Mouse (Mus musculus) intestine, embryonic 14.5 days (tissue): ENCODE data around the gene Mindy4. TPM values are rescaled to one million over a fixed set of nuclear protein-coding genes. Genes with fewer than 3 reads are reported as not detected.

Experiments
- ATAC-seq: fragments of 200-750 bp; cut with Nextera tagmentation; replicated peaks from 2 replicates; pipeline ENCODE4 v1.8.0; 2017; ENCODE audit warnings: low read depth, moderate number of reproducible peaks, moderate TSS enrichment, moderate library complexity; ENCODE audit not compliant: low FRiP score, low TSS enrichment
- DNase-seq: peaks from one replicate; pipeline ENCODE4 v3.0.0-alpha.2; 2018; ENCODE audit warnings: low spot score
- H3K27ac ChIP-seq: fragments of 300-500 bp; sonication (generic); 2 replicates; pipeline ENCODE4 v1.5.1; 2014; ENCODE audit warnings: low read depth, mild to moderate bottlenecking, control low read depth
- H3K27me3 ChIP-seq: fragments of 300-500 bp; sonication (generic); replicated peaks from 2 replicates; pipeline ENCODE4 v1.6.1; 2014; ENCODE audit warnings: low read length, control low read depth; ENCODE audit not compliant: control insufficient read depth, insufficient read depth
- H3K36me3 ChIP-seq: fragments of 300-500 bp; sonication (generic); 2 replicates; pipeline ENCODE4 v1.6.1; 2014; ENCODE audit warnings: low read length, control low read depth; ENCODE audit not compliant: control insufficient read depth, insufficient read depth
- H3K4me1 ChIP-seq: fragments of 300-500 bp; sonication (generic); replicated peaks from 2 replicates; pipeline ENCODE4 v1.6.1; 2014; ENCODE audit warnings: low read length, control low read depth, mixed read lengths; ENCODE audit not compliant: control insufficient read depth, insufficient read depth
- H3K4me2 ChIP-seq: fragments of 300-500 bp; sonication (generic); 2 replicates; pipeline ENCODE4 v1.6.1; 2014; ENCODE audit warnings: low read length
- H3K4me3 ChIP-seq: fragments of 300-500 bp; sonication (generic); 2 replicates; pipeline ENCODE4 v1.5.1; 2014; ENCODE audit warnings: low read depth, low read length, control low read depth, mixed read lengths
- H3K9ac ChIP-seq: fragments of 300-500 bp; sonication (generic); 2 replicates; pipeline ENCODE4 v1.6.1; 2014; ENCODE audit warnings: mild to moderate bottlenecking, low read length
- H3K9me3 ChIP-seq: fragments of 300-500 bp; sonication (generic); 2 replicates; pipeline ENCODE4 v1.6.1; 2016; ENCODE audit warnings: low read length, control low read depth; ENCODE audit not compliant: control insufficient read depth
- WGBS: fragments of 180-500 bp; shearing (Covaris S2); extraction: QIAGEN DNeasy Blood & Tissue Kit; methylation state at CpG from one replicate; pipeline ENCODE4 v1.1.7; 2014; 5-methylcytosine and 5-hydroxymethylcytosine counted together
- polyA plus RNA-seq: library from polyadenylated mRNA; unstranded; fragments of >200 nt; fragmentation: Nextera tagmentation; extraction: Ambion mirVana; gene quantifications from 2 replicates; pipeline ENCODE4 v1.2.1, GENCODE M21; 2014

The Mindy4 gene
- polyA plus RNA-seq, 1 experiment from 2014 or later: 10.9 TPM

DNA sequence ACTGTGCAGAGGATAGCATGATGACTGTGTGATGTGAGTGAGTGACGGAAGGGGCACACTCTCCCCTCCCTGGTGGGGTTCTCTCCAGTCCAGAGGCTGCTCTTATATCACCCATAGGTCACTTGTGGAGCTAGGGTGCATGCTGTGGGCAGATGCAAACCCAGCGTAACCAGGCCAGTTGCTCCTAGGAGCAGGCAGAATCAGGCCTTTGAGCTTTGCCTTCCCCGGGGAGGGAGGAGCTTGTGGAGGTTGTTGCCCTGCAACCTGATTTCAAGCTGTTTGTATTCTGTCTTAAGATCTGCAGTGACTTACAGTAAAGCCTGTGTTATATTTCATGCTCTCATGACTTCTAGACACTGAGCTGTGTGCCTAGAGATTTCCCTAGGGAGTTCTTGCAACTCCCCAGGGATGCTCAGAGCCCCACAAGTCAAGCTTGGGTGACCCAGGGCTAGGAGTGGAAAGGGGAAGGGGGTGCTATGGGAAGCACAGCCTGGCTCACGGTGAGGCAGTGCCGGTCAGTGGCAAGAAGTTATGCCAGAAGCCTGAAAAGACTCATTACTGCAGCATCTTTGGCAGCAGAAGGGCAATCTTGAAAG is 84.9 kb downstream of the Mindy4 start:
- Histone ChIP-seq H3K36me3 (no peaks in the 10 kb centered on the region), H3K4me3 (no peak overlapping the region), H3K9ac (no peak overlapping the region), H3K4me1 (no peaks in the 10 kb centered on the region), H3K27me3 (no peaks in the 10 kb centered on the region), H3K4me2 (no peak overlapping the region), H3K27ac (no peak overlapping the region), H3K9me3 (no peaks in the 10 kb centered on the region)
- DNase-seq (no peak), ATAC-seq (no peak)
- WGBS: 88% methylated on average over 5 of the region's 5 CpGs

DNA sequence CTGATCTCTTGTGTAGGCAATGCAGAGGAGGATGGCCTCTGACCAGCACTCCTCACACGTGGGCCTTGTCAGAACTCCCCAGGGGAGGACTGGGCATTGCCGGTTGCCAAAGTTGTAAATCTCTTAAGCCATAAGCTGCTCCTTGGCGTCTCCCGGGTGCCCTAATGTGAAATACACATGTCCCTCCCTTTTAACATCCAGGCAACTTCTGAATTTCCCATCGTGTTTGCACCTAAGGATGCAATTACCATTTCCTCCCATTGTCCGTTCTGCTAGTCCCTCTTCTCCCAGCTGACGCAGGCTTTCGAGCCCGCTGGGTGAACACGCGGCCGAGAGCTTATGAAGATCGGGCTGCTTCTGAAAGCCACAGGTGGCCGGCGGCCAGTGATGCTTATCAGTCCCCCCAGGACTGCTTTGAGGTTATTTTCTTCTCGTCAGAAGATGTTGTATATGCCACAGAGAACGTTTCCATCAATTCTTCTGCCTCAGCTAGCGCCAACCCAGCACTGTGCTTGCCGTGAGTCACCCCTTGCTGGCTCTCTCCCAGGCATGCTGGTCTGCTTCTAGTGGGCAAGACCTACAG is 91.5 kb downstream of the Mindy4 start:
- Histone ChIP-seq H3K27me3 (no peaks in the 10 kb centered on the region), H3K4me2 (no peak overlapping the region), H3K9me3 (no peaks in the 10 kb centered on the region), H3K9ac (no peak overlapping the region), H3K4me1 (no peaks in the 10 kb centered on the region), H3K4me3 (no peak overlapping the region), H3K36me3 (0 out of 2 replicates have a peak, but pooled peaks cover 12% of the 10 kb centered on the region), H3K27ac (no peak overlapping the region)
- DNase-seq: no peak
- ATAC-seq: no peak
- WGBS: 57% methylated on average over 19 of the region's 19 CpGs

DNA sequence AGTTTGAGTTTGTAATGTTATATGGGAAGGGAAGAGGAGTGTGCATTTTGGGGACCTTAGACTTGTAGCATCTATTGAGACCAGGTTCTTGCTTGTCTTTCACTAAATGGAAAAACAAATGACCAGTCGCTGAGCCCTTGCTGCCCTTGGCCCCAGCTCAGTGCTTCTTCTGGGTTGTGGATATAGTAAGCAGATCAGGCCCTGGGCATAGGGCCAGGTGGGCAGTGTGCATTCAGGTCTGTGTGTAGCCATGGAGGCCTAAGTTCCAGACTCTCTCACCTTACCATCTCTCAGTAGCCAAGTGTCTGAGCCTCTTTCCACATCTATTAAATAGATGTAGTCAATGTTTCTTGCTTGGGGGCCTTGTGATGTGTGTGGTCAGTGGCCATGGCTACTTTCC is 92.1 kb downstream of the Mindy4 start:
- 0 out of 2 replicates have a peak, but pooled peaks cover 12% of the 10 kb centered on the region for H3K36me3 ChIP-seq
- H3K4me1 ChIP-seq: no peaks in the 10 kb centered on the region
- H3K27me3 ChIP-seq: no peaks in the 10 kb centered on the region
- DNase-seq: no peak
- ATAC-seq: no peak
- H3K4me3 ChIP-seq: no peak overlapping the region
- H3K9ac ChIP-seq: no peak overlapping the region
- WGBS: 81% methylated on average over 1 of the region's 1 CpGs
- no peak overlapping the region for H3K4me2 ChIP-seq
- no peaks in the 10 kb centered on the region for H3K9me3 ChIP-seq
- no peak overlapping the region for H3K27ac ChIP-seq

DNA sequence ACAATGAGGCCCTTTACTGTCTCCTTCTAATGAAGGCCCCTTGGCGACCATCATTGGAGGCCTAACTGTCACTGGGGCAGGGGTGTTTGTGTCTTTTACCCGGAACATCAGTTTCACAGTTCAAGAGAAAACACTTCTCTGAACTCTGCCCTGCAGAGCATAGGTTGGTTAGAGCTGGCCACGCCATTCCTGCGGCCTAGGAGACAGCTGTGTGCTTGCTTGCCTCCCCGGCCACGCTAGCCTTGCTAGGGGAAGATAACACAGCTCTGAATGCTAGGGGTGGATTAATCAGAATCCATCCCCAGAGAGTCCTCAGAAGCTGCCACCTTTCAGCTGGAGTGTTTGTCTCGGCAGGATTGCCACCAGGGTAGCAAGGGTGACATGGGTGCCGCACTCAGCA is 96.3 kb downstream of the Mindy4 start:
- Histone ChIP-seq H3K4me3 (no peak overlapping the region), H3K36me3 (peaks cover 17% of the 10 kb centered on the region; the same call in 1 of the 2 replicates), H3K4me1 (no peaks in the 10 kb centered on the region), H3K27me3 (no peaks in the 10 kb centered on the region), H3K9ac (no peak overlapping the region), H3K27ac (no peak overlapping the region), H3K9me3 (no peaks in the 10 kb centered on the region), H3K4me2 (no peak overlapping the region)
- 81% methylated on average over 8 of the region's 8 CpGs for WGBS
- no peak for ATAC-seq
- no peak for DNase-seq

DNA sequence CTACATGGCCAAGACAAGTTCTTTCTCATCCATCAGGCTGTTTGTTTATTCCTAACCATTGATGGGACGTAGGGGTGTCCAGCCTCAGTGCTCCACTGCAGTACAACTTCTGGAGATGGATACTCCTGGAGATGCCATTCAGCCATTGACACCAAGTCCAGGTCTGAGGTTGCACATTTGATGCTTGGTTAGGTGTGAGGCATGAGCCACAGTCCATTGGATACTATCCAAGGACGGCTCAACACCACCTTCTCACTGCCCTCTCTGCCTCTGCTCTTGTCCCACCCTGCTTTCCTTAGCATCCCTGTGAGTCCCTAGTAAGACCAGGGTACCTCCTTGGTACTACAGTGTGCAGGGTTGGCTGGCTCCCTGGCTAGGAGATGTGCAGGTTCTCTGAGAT is 96.7 kb downstream of the Mindy4 start:
- no peaks in the 10 kb centered on the region for H3K4me1 ChIP-seq
- DNase-seq (no peak), ATAC-seq (no peak)
- no peaks in the 10 kb centered on the region for H3K27me3 ChIP-seq
- H3K36me3 ChIP-seq: peaks cover 17% of the 10 kb centered on the region; the same call in 1 of the 2 replicates
- no peak overlapping the region for H3K9ac ChIP-seq
- H3K9me3 ChIP-seq: no peaks in the 10 kb centered on the region
- no peak overlapping the region for H3K27ac ChIP-seq
- H3K4me2 ChIP-seq: no peak overlapping the region
- 76% methylated on average over 2 of the region's 2 CpGs for WGBS
- no peak overlapping the region for H3K4me3 ChIP-seq

DNA sequence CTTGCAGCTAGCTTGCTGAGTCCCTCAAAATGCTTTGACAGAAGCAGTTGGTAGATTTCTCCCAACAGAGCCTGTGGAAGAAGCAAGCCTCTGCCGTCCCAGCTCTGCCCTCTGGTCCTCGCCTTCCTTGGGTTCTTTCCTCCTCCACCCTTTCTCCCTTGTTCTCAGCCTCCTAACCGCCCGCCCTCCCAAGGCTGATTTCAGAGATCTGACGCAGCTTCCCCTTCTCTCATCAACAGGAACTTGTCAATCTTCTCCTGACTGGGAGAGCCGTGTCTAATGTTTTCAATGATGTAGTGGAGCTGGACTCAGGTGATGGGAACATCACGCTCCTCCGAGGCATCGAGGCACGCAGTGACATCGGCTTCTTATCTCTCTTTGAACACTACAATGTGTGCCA is 97.5 kb downstream of the Mindy4 start:
- Histone ChIP-seq H3K27ac (no peak overlapping the region), H3K9me3 (no peaks in the 10 kb centered on the region), H3K36me3 (peaks cover 15% of the 10 kb centered on the region; the same call in 1 of the 2 replicates), H3K4me1 (no peaks in the 10 kb centered on the region), H3K4me2 (no peak overlapping the region), H3K9ac (no peak overlapping the region), H3K4me3 (no peak overlapping the region), H3K27me3 (no peaks in the 10 kb centered on the region)
- DNase-seq (no peak), ATAC-seq (no peak)
- 88% methylated on average over 11 of the region's 11 CpGs for WGBS

DNA sequence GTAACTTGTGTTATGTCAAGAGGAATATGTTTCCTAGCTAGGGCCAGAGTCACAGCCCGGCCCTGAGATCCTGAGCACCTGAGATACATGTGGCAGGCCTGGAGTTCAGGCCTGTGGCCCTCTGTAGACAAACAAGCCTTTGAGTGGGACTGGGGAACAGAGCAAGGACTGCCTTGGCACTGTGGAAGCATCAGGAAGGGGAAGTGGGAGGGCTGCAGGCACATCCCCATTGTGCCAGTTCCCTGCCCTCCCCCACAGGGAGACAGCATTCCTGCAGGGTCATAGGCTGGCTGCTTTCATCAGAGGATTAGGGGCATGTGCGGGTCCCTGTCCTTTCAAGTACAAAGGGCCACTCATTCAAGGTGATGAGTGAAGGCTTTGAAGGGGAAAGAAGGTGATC is 107.0 kb downstream of the Mindy4 start:
- no peak overlapping the region for H3K27ac ChIP-seq
- ATAC-seq: no peak
- H3K27me3 ChIP-seq: no peaks in the 10 kb centered on the region
- no peaks in the 10 kb centered on the region for H3K9me3 ChIP-seq
- peaks cover 11% of the 10 kb centered on the region for H3K36me3 ChIP-seq
- no peak overlapping the region for H3K9ac ChIP-seq
- no peak overlapping the region for H3K4me3 ChIP-seq
- H3K4me1 ChIP-seq: no peaks in the 10 kb centered on the region
- no peak for DNase-seq
- no peak overlapping the region for H3K4me2 ChIP-seq
- WGBS: 51% methylated on average over 2 of the region's 2 CpGs

DNA sequence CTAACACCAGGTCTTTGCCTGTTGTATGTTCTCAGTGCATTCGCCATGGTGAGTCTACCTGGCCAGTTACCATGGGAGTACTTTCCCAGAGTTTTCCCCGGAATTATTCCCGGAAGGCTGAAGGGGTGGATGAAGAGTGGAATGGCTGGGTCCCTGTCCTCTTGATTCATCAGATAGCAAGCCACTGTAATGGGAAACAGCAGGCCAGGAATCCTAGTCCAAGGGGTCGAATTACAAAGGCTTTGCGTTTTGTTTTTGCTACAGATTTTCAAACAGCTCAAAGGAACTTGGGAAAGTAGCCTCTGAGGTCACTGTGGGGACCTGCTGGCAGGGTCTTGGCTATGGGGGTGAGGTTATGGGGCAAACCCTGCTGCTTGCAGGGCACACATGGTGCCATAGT is 108.8 kb downstream of the Mindy4 start:
- 46% methylated on average over 5 of the region's 5 CpGs for WGBS
- H3K4me1 ChIP-seq: no peaks in the 10 kb centered on the region

DNA sequence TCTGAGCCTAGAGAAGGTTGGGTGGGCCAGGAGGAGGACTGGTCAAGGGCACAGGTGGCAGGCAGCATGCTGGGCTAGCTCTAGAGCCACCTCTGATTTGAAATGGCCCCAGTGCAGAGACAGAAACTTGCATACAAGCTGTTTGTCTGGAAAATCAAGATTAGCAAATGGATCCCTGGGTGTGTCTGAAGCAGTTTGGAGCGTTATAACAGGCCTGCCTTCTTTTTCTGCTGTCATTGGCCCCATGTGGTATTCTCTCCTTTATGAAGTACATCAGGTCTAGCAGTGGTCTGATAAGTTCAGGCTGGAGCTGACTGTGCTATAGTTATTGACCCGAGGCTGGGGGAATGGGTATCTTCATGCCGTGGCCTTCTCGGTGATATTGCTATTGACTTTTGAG is 110.7 kb downstream of the Mindy4 start:
- Histone ChIP-seq H3K9me3 (no peaks in the 10 kb centered on the region), H3K27me3 (no peaks in the 10 kb centered on the region), H3K36me3 (peaks cover 18% of the 10 kb centered on the region; the same call in 1 of the 2 replicates), H3K27ac (no peak overlapping the region), H3K9ac (no peak overlapping the region), H3K4me1 (no peaks in the 10 kb centered on the region), H3K4me2 (no peak overlapping the region), H3K4me3 (no peak overlapping the region)
- 77% methylated on average over 4 of the region's 4 CpGs for WGBS
- DNase-seq (no peak), ATAC-seq (no peak)

More for the DNA sequence above, 108.8 kb downstream of the Mindy4 start:
- H3K9ac ChIP-seq: no peak overlapping the region
- H3K4me2 ChIP-seq: no peak overlapping the region
- H3K27ac ChIP-seq: no peak overlapping the region
- ATAC-seq (no peak), DNase-seq (no peak)
- H3K36me3 ChIP-seq: peaks cover 11% of the 10 kb centered on the region
- no peaks in the 10 kb centered on the region for H3K27me3 ChIP-seq
- H3K9me3 ChIP-seq: no peaks in the 10 kb centered on the region
- H3K4me3 ChIP-seq: no peak overlapping the region
